Mouse (Mus musculus) heart, postnatal 0 days (tissue): ENCODE results near the gene Cdc14a. TPM values are rescaled to one million over a fixed set of nuclear protein-coding genes. Genes with fewer than 3 reads are reported as not detected.
A peak's percentile ranks its signal among the peaks of the same experiment; 100 is the strongest.

Experiments
- ATAC-seq: fragments of 200-750 bp; cut with Nextera tagmentation; 2 replicates; pipeline ENCODE4 v1.8.0; 2017; ENCODE audit warnings: low read depth, moderate number of reproducible peaks, moderate library complexity; ENCODE audit not compliant: insufficient read depth
- DNase-seq: peaks from one replicate; pipeline ENCODE4 v3.0.0-alpha.2; 2016; ENCODE audit warnings: low spot score
- H3K27ac ChIP-seq: fragments of 300-500 bp; sonication (generic); 2 replicates; pipeline ENCODE4 v1.5.1; 2014; ENCODE audit warnings: low read depth, mild to moderate bottlenecking
- H3K27me3 ChIP-seq: fragments of 300-500 bp; sonication (generic); 2 replicates; pipeline ENCODE4 v1.6.1; 2014; ENCODE audit warnings: low read length, mixed read lengths; ENCODE audit not compliant: control insufficient read depth, insufficient read depth
- H3K36me3 ChIP-seq: fragments of 300-500 bp; sonication (generic); replicated peaks from 2 replicates; pipeline ENCODE4 v1.6.1; 2014; ENCODE audit warnings: low read length, mixed read lengths; ENCODE audit not compliant: control insufficient read depth, insufficient read depth
- H3K4me1 ChIP-seq: fragments of 300-500 bp; sonication (generic); 2 replicates; pipeline ENCODE4 v1.6.1; 2014; ENCODE audit warnings: antibody characterized with exemption; ENCODE audit not compliant: control insufficient read depth, insufficient read depth
- H3K4me2 ChIP-seq: fragments of 300-500 bp; sonication (generic); 2 replicates; pipeline ENCODE4 v1.6.1; 2014; ENCODE audit warnings: low read depth, mild to moderate bottlenecking, low read length, moderate library complexity
- H3K4me3 ChIP-seq: fragments of 300-500 bp; sonication (generic); 2 replicates; pipeline ENCODE4 v1.5.1; 2014; ENCODE audit warnings: low read depth, low read length
- H3K9ac ChIP-seq: fragments of 300-500 bp; sonication (generic); replicated peaks from 2 replicates; pipeline ENCODE4 v1.6.1; 2014; ENCODE audit warnings: low read depth, low read length, mixed read lengths
- H3K9me3 ChIP-seq: fragments of 300-500 bp; sonication (generic); replicated peaks from 2 replicates; pipeline ENCODE4 v1.6.1; 2016; ENCODE audit warnings: low read length; ENCODE audit not compliant: control insufficient read depth
- CTCF ChIP-seq: IDR thresholded peaks from 2 replicates; pipeline ENCODE4 v1.5.1; 2016; ENCODE audit warnings: antibody characterized with exemption, control low read depth, low read depth
- EP300 ChIP-seq: IDR thresholded peaks from 2 replicates; pipeline ENCODE4 v1.6.1; 2016; ENCODE audit warnings: antibody characterized with exemption, low read depth
- WGBS: fragments of 180-500 bp; shearing (Covaris S2); extraction: QIAGEN DNeasy Blood & Tissue Kit; methylation state at CpG from one replicate; pipeline ENCODE4 v1.1.7; 2014; 5-methylcytosine and 5-hydroxymethylcytosine counted together
- polyA plus RNA-seq: library from polyadenylated mRNA; unstranded; fragments of >200 nt; fragmentation: Nextera tagmentation; extraction: Ambion mirVana; gene quantifications from 2 replicates; pipeline ENCODE4 v1.2.1, GENCODE M21; 2015
- total RNA-seq: library from RNA; depleted of rRNA; stranded (reverse); fragments of >200 nt; gene quantifications from 2 replicates; pipeline ENCODE4 v1.2.3, GENCODE M21; 2014; ENCODE audit warnings: low replicate concordance

Gene Cdc14a
- total and polyA plus RNA-seq, 2 experiments from 2014 or later: 2.5 to 6.1 TPM

- Histone ChIP-seq H3K27me3 (no peaks in the 10 kb centered on the region), H3K27ac (no peak overlapping the region), H3K4me1 (peaks cover 8% of the 10 kb centered on the region; the same call in 1 of the 2 replicates), H3K9ac (no peak overlapping the region), H3K9me3 (no peaks in the 10 kb centered on the region), H3K4me3 (no peak overlapping the region), H3K4me2 (no peak overlapping the region), H3K36me3 (no peaks in the 10 kb centered on the region)
- 59% methylated on average over 6 of the region's 6 CpGs for WGBS
- DNase-seq (no peak), ATAC-seq (no peak)
- TF ChIP-seq CTCF: no peak
- TF ChIP-seq EP300: no peak
Measured at GRCm38 (mm10) chr3:116386342-116386741, 37.5 kb downstream of the Cdc14a start.

- Histone ChIP-seq H3K9ac (no peak overlapping the region), H3K4me2 (no peak overlapping the region), H3K4me1 (peaks cover 8% of the 10 kb centered on the region; the same call in 1 of the 2 replicates), H3K27me3 (no peaks in the 10 kb centered on the region), H3K27ac (peak overlapping the region; percentile 65), H3K4me3 (no peak overlapping the region), H3K9me3 (no peaks in the 10 kb centered on the region), H3K36me3 (no peaks in the 10 kb centered on the region)
- DNase-seq (peak; percentile 83), ATAC-seq (peak; percentile 73)
- WGBS: 61% methylated on average over 7 of the region's 7 CpGs
- peak; percentile 35; the same call in 1 of the 2 replicates for TF ChIP-seq EP300
- no peak for TF ChIP-seq CTCF
Measured at GRCm38 (mm10) chr3:116384319-116384718, 39.5 kb downstream of the Cdc14a start.

DNA sequence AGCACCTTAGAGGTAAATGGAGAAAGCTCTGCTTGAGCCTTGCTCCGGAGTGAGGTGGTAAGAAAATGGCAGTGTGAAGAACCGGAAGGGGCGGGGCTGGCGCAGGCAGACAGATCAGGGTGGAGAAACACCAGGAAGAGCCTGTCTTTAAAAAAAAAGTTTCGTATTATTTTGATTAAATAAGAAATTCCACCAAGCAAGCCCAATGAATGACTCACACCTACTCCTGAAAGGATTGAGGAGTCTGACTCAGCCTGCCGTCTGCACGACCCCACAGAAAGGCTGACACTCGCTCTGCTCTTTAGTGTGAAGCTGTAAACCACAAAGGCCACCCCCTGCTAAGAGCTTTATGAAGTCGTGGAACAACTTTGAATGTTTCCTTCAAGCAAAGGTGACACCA is 43.5 kb downstream of the Cdc14a start:
- 55% methylated on average over 9 of the region's 9 CpGs for WGBS
- H3K9ac ChIP-seq: no peak overlapping the region
- TF ChIP-seq EP300: no peak
- TF ChIP-seq CTCF: no peak
- H3K4me1 ChIP-seq: no peaks in the 10 kb centered on the region
- no peaks in the 10 kb centered on the region for H3K27me3 ChIP-seq
- H3K4me3 ChIP-seq: no peak overlapping the region
- no peaks in the 10 kb centered on the region for H3K36me3 ChIP-seq
- H3K4me2 ChIP-seq: no peak overlapping the region
- no peak overlapping the region for H3K27ac ChIP-seq
- ATAC-seq (peak; percentile 24; the same call in 1 of the 2 replicates), DNase-seq (peak; percentile 57)
- no peaks in the 10 kb centered on the region for H3K9me3 ChIP-seq

DNA sequence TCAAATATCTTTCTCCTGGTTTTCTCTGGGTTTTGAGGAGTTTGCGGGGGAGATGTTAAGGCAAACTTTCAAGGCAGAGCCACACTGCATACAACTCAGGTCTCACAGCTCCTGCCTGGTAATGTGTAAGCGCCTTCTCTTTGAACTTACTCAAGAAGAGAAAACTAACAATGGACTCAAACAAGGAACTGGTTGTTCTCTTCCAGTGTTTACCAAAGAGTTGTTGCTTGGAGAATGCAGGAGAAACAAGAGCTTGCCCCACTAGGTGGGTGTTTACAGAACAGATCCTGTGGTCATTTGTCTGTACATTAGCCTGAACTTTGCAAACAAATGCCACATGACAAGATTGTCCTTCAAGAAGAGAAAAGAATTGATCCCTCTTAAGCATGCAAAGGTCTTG is 48.4 kb downstream of the Cdc14a start:
- no peaks in the 10 kb centered on the region for H3K27me3 ChIP-seq
- no peak overlapping the region for H3K27ac ChIP-seq
- H3K4me2 ChIP-seq: no peak overlapping the region
- H3K36me3 ChIP-seq: no peaks in the 10 kb centered on the region
- H3K4me1 ChIP-seq: no peaks in the 10 kb centered on the region
- ATAC-seq: no peak
- 86% methylated on average over 2 of the region's 2 CpGs for WGBS
- no peak overlapping the region for H3K4me3 ChIP-seq
- H3K9me3 ChIP-seq: no peaks in the 10 kb centered on the region
- TF ChIP-seq CTCF: no peak
- no peak for TF ChIP-seq EP300
- no peak overlapping the region for H3K9ac ChIP-seq
- no peak for DNase-seq

DNA sequence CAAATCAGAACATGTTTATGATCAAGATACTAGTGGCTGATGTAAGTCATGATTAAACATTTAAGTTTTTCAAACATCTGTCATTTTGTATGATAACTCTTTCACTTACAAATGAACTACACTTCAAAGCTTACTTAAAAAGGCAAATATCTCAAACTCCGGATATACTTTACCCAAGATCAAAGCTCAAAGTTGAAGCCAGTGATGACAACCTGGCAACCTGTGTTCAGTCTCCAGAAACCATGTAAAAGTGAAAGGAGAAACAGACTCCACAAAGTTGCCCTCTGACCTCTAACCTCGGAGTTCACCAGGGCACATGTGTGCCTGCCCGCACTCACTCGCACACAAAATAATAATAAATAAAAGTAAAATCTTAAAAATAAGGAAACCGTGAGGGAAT is 49.3 kb downstream of the Cdc14a start:
- peaks cover 1% of the 10 kb centered on the region; the same call in 1 of the 2 replicates for H3K4me1 ChIP-seq
- WGBS: 82% methylated on average over 5 of the region's 5 CpGs
- no peak for ATAC-seq
- no peak overlapping the region for H3K9ac ChIP-seq
- H3K9me3 ChIP-seq: no peaks in the 10 kb centered on the region
- H3K36me3 ChIP-seq: no peaks in the 10 kb centered on the region
- no peak for TF ChIP-seq EP300
- TF ChIP-seq CTCF: no peak
- no peak overlapping the region for H3K4me2 ChIP-seq
- H3K4me3 ChIP-seq: no peak overlapping the region
- no peaks in the 10 kb centered on the region for H3K27me3 ChIP-seq
- no peak overlapping the region for H3K27ac ChIP-seq
- DNase-seq: no peak

GRCm38 (mm10) chr3:116373196-116373595 is 50.6 kb downstream of the Cdc14a start:
- DNase-seq: no peak
- TF ChIP-seq CTCF (no peak), EP300 (no peak)
- Histone ChIP-seq H3K4me1 (peaks cover 6% of the 10 kb centered on the region; the same call in 1 of the 2 replicates), H3K36me3 (no peaks in the 10 kb centered on the region), H3K9ac (no peak overlapping the region), H3K4me3 (no peak overlapping the region), H3K27me3 (no peaks in the 10 kb centered on the region), H3K27ac (no peak overlapping the region), H3K9me3 (no peaks in the 10 kb centered on the region), H3K4me2 (no peak overlapping the region)
- ATAC-seq: no peak
- 77% methylated on average over 6 of the region's 6 CpGs for WGBS
